In the genomic region with DNA sequence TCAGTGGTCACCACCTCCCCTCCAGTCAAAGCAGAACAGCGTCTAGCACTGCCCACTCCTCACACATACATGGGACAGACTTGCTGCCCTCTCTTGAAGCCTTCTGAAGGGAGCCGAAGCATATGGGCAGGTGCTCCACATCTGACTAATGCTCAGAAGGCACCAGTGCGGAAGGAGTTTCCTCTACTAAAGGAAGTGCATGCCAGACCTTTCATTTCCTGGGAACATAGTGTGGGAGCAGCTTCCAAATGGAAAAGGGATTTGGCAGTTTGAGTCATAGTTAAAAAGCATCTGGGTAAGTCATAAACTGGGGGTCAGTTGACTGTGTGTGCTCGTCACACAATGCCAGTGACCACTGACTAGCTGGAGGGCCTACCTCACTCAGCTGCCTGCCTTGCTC, we compare ENCODE assay signal across 23 mouse cellular contexts.
DNase-seq lines count a peak whose midpoint lies in the region; TF ChIP-seq lines count a peak whose summit lies in the region.
"Had no signal": no experiment of that assay in that cellular context is flagged by ENCODE, and none has a peak within 500 bp of the region (broad histone marks: within the 10 kb centered on the region; RNA-seq: fewer than 3 reads in every experiment).

No protein-coding gene starts in this region.

- H3K79me2 ChIP-seq in heart, adult 2 months (replicated peaks; ENCODE audit: control insufficient read depth, insufficient read depth, low read length), result 0 out of 2 replicates have a peak, but pooled peaks cover 2% of the 10 kb centered on the region

- peak; percentile 49; the same call in 1 of the 2 replicates for TF ChIP-seq POLR2A in heart, adult 2 months (IDR thresholded peaks at IDR 0.05; ENCODE audit: insufficient read depth, low read depth, low read length)

- 38% methylated on average over 4 of the region's 4 CpGs for WGBS in heart, adult 2 months

- TF ChIP-seq EP300 in heart, adult 2 months (IDR thresholded peaks at IDR 0.05; ENCODE audit: insufficient read depth, low read depth, low read length), result peak; percentile 77; the same call in 1 of the 2 replicates

- TF ChIP-seq CTCF in heart, adult 2 months (IDR thresholded peaks at IDR 0.05), result no peak

- no peak overlapping the region for H3K9ac ChIP-seq in heart, adult 2 months (ENCODE audit: low read depth, low read length)
- H3K9ac ChIP-seq: embryonic facial prominence, embryonic 12.5 days; forebrain, postnatal 0 days; hindbrain, embryonic 15.5 days; kidney, embryonic 15.5 days; liver, embryonic 15.5 days; midbrain, embryonic 13.5 days had no signal

- peak in 1 of 2 experiments; percentile 39 for DNase-seq in heart, adult 2 months
- DNase-seq in heart, postnatal 36 days, result no peak
- peak; percentile 22 for DNase-seq in kidney, adult 9 months
- DNase-seq in kidney, postnatal 10 days, result no peak
- peak; percentile 32 for DNase-seq in right cerebral cortex, adult 18-20 months
- no peak for DNase-seq in right cerebral cortex, postnatal 4 days
- no peak for DNase-seq in urinary bladder, postnatal 10 days (ENCODE audit: low spot score)
- DNase-seq: adrenal gland, adult 2 months; B cell, adult 2 months; cerebellum, adult 18-20 months; cerebellum, postnatal 25 days; forebrain, postnatal 0 days; liver; spleen, adult 18-20 months had no signal

- H3K36me3 ChIP-seq in heart, adult 2 months (ENCODE audit: control insufficient read depth, insufficient read depth, low read length), result peaks cover 4% of the 10 kb centered on the region; the same call in 1 of the 2 replicates
- H3K36me3 ChIP-seq: embryonic facial prominence, embryonic 12.5 days; G1E; hindbrain, embryonic 15.5 days; kidney, embryonic 15.5 days; limb, embryonic 10.5 days; liver, embryonic 15.5 days; midbrain, embryonic 13.5 days had no signal

- peak overlapping the region; percentile 49 for H3K27ac ChIP-seq in heart, adult 2 months
- H3K27ac ChIP-seq: embryonic facial prominence, embryonic 12.5 days; hindbrain, embryonic 15.5 days; kidney, embryonic 15.5 days; limb, embryonic 10.5 days; liver, embryonic 15.5 days; midbrain, embryonic 13.5 days had no signal

- no peak overlapping the region for H3K4me3 ChIP-seq in heart, adult 2 months
- H3K4me3 ChIP-seq: embryonic facial prominence, embryonic 12.5 days; hindbrain, embryonic 15.5 days; kidney, embryonic 15.5 days; limb, embryonic 10.5 days; liver, embryonic 15.5 days; megakaryocyte, embryonic 14.5 days; midbrain, embryonic 13.5 days had no signal

- H3K4me1 ChIP-seq in heart, adult 2 months (ENCODE audit: control insufficient read depth, insufficient read depth, low read length), result peaks cover 19% of the 10 kb centered on the region
- H3K4me1 ChIP-seq: embryonic facial prominence, embryonic 12.5 days; hindbrain, embryonic 15.5 days; liver, embryonic 15.5 days; megakaryocyte, embryonic 14.5 days had no signal

- intact Hi-C loops in heart, adult 2 months (cut with DNase I), result loop anchor here (2.0 kb wide), 1 partner anchor 21 kb away; no protein-coding TSS in a partner anchor
- intact Hi-C loops in heart, postnatal 36 days (cut with DNase I), result no loop called here

- H3K27me3 ChIP-seq in heart, adult 2 months (ENCODE audit: control insufficient read depth, insufficient read depth, low read length), result no peaks in the 10 kb centered on the region
- H3K27me3 ChIP-seq: CH12.LX; embryonic facial prominence, embryonic 12.5 days; hindbrain, embryonic 15.5 days; kidney, embryonic 15.5 days; liver, embryonic 15.5 days; megakaryocyte, embryonic 14.5 days; midbrain, embryonic 13.5 days had no signal

Comparison
In these comparisons a context has a peak if more than half of its experiments do, and no peak if none do; other contexts are left out.
1. DNase-seq: peak in kidney, adult 9 months (single experiment) and right cerebral cortex, adult 18-20 months (single experiment); none in heart, postnatal 36 days (0 of 2), kidney, postnatal 10 days (single experiment), right cerebral cortex, postnatal 4 days (single experiment) and urinary bladder, postnatal 10 days (single experiment).